Comparison of ENCODE assay signal across 8 mouse cellular contexts in the genomic region with DNA sequence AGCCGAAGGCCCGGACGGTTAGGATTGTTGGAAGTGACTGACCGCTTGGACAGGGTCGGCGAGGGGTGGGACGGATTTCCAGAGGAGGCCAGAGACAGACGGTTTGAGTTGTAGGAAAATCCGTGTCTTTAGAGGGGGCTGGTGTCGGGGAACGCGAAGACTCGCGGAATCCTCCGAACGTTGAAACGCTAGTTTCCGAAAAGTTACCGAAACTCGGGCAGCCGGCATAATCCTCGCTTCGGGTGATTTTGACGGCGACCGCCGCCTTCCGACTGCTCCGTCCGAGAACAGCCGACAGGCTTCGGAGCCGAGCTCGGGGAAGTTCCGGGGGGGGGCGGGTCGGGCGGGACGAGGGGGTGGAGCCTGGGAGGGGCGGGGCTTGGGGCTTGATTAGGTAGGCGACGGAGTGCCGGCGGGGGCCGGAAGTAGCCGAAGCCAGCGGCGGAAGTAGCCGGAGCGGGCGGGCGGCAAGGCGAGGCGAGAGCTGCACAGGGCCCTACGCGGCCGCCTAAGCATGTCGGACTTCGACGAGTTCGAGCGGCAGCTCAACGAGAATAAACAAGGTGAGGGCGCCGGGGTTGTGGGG. TPM values are rescaled to one million over a fixed set of nuclear protein-coding genes. Genes with fewer than 3 reads are reported as not detected.
DNase-seq lines count a peak whose midpoint lies in the region; ATAC-seq and TF ChIP-seq lines count a peak whose summit lies in the region.

A gene (plus strand): TSS at position 370 of the 586 bp plus-strand sequence.

- peak within 1 kb of the TSS; percentile 99 for H3K27ac ChIP-seq in cortical plate, adult 2 months (ENCODE audit: insufficient read depth, low read length)
- peak within 1 kb of the TSS; percentile 99 for H3K27ac ChIP-seq in gastrocnemius, adult 2 months
- H3K27ac ChIP-seq in hindbrain, embryonic 16.5 days (ENCODE audit: low read depth, low read length): peak within 1 kb of the TSS; percentile 99

- H3K4me3 ChIP-seq in cortical plate, adult 2 months (ENCODE audit: insufficient read depth, low read length): peak within 1 kb of the TSS; percentile 69
- peak within 1 kb of the TSS; percentile 91 for H3K4me3 ChIP-seq in gastrocnemius, adult 2 months
- H3K4me3 ChIP-seq in hindbrain, embryonic 16.5 days (ENCODE audit: low read length): peak within 1 kb of the TSS; percentile 74

- intact Hi-C loops in gastrocnemius, adult 2 months (cut with DNase I): loop anchor here (1.0 to 5.0 kb wide), 4 partner anchors 18 to 925 kb away; a partner anchor contains a TSS

- TF ChIP-seq CTCF in cortical plate, adult 2 months (IDR thresholded peaks at IDR 0.05; ENCODE audit: extremely low read depth, insufficient read depth, low read length): no peak
- no peak for TF ChIP-seq CTCF in gastrocnemius, adult 2 months (IDR thresholded peaks at IDR 0.05)

- TF ChIP-seq POLR2A in cortical plate, adult 2 months (IDR thresholded peaks at IDR 0.05; ENCODE audit: extremely low read depth, insufficient read depth, low read length): peak; percentile 38; the same call in 1 of the 2 replicates

- no peaks in the 10 kb centered on the region for H3K9me3 ChIP-seq in hindbrain, embryonic 16.5 days (ENCODE audit: control insufficient read depth, low read length)

- H3K4me1 ChIP-seq in cortical plate, adult 2 months (ENCODE audit: control insufficient read depth, insufficient read depth, low read length): peaks cover 6% of the 10 kb centered on the region; the same call in 1 of the 2 replicates
- peaks cover 39% of the 10 kb centered on the region for H3K4me1 ChIP-seq in hindbrain, embryonic 16.5 days (ENCODE audit: control insufficient read depth, insufficient read depth, low read depth, low read length)

- WGBS in hindbrain, embryonic 16.5 days: under 1% methylated on average over 50 of the region's 65 CpGs

- peak; percentile 95 to 97 for DNase-seq in adrenal gland, adult (ENCODE audit: inconsistent age in 2 of 2, low spot score in 1 of 2)
- peak; percentile 98 for DNase-seq in gastrocnemius, adult 2 months
- peak; percentile 82 to 92 for DNase-seq in left cerebral cortex, adult 8-10 months (ENCODE audit: low spot score in 2 of 2)
- peak; percentile 86 to 93 for DNase-seq in right cerebral cortex, adult 2 months (ENCODE audit: low spot score in 2 of 2)
- DNase-seq in urinary bladder, postnatal 10 days (ENCODE audit: low spot score): peak; percentile 85

- H3K27me3 ChIP-seq in hindbrain, embryonic 16.5 days (replicated peaks; ENCODE audit: control insufficient read depth, insufficient read depth, low read length): no peaks in the 10 kb centered on the region

- peak within 1 kb of the TSS; percentile 96 for H3K4me2 ChIP-seq in hindbrain, embryonic 16.5 days (ENCODE audit: low read length)

- no peaks in the 10 kb centered on the region for H3K36me3 ChIP-seq in hindbrain, embryonic 16.5 days (ENCODE audit: control insufficient read depth, insufficient read depth, low read length)

- H3K9ac ChIP-seq in hindbrain, embryonic 16.5 days (ENCODE audit: low read depth, low read length): peak within 1 kb of the TSS; percentile 83

- peak; percentile 76 for ATAC-seq in hindbrain, embryonic 16.5 days
- peak; percentile 52 for ATAC-seq in megakaryocyte, adult 5-6 weeks (ENCODE audit: poor library complexity, severe bottlenecking)

RNA-seq across cellular contexts. Expression of the gene that starts here (rescaled TPM):
- 184 TPM in 2 replicates for polyA plus RNA-seq in cortical plate, adult 2 months (2012; rRNA removed)
- total RNA-seq in gastrocnemius, adult 2 months (2021): 10 to 100 TPM; 50.0 to 51.0 TPM
- 91.8 and 103 TPM in 2 replicates for polyA plus RNA-seq in hindbrain, embryonic 16.5 days (2015; fragmentation: Nextera tagmentation; extraction: Ambion mirVana)
- total RNA-seq in left cerebral cortex, adult 8-10 months (2022): 100 to 1,000 TPM; 159 to 182 (median 174) TPM
- total RNA-seq in megakaryocyte, adult 5-6 weeks (2015): 68.6 and 71.0 TPM in 2 replicates
- 153 and 170 TPM in 2 replicates for total RNA-seq in megakaryocyte, adult 5-6 weeks (2017)

Comparison
In these comparisons a context has a peak if more than half of its experiments do, and no peak if none do; other contexts are left out.
1. Peak in every context shown above with its lines: DNase-seq, ATAC-seq, H3K4me3 ChIP-seq and H3K27ac ChIP-seq.